ENCODE assay signal across 1 mouse cellular context in genomic region chr4:106569680-106570079, GRCm38 (mm10).
TF ChIP-seq lines count a peak whose summit lies in the region.

No protein-coding gene starts in this region.

TF ChIP-seq in CH12.LX, 34 proteins besides CTCF, POLR2A, EP300 and RAD21 (continued from another document):
- TF ChIP-seq POLR2AphosphoS2 (IDR thresholded peaks at IDR 0.05; ENCODE audit: low read depth, low read length) (no peak), CHD2 (IDR thresholded peaks at IDR 0.05; ENCODE audit: low read length) (no peak), MAX (IDR thresholded peaks at IDR 0.05; ENCODE audit: low read length) (no peak), CHD1 (IDR thresholded peaks at IDR 0.05; ENCODE audit: low read depth, low read length) (no peak), UBTF (IDR thresholded peaks at IDR 0.05; ENCODE audit: low read depth, low read length) (no peak)
